Mouse (Mus musculus) v-Abl transformed pro-B cells (cell line): Measurements from ENCODE around the gene Tmem79.
"Not testable (repeated sequence)": the region's sequence is repeated elsewhere in the genome, so short reads cannot be mapped to it uniquely, and the experiment has no call there.

Experiments used
- in situ Hi-C, 2 experiments: fragments of 400-800 bp; cut with MboI; formaldehyde crosslinking; loops; one replicate each; pipeline ENCODE4 v1.15.1; 2025; ENCODE audit not compliant: unreplicated experiment in 2 of 2

The Tmem79 gene

DNA sequence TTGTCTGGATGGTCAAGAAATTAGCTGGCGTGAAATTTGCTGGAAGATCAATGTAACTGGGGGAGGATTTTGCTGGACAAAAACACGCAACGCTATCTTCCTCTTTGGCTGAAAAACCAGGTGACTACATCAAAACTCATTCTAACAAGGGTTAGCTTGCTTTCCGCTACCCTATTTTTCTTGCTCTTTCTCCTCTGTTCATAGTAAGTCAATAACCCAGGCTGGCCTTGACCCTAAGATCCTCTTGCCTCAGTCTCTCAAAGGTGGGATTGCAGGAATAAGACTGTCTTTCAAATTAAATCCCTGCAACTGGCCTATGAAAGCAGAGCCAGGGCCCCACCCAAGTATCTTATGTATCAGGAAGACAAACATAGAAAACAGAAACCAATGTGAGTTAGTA is 48.8 kb downstream of the Tmem79 start, which contains the start of gene Gm38392:
TSS of gene Gm38392 (minus strand) at position 101 of the 400 bp plus-strand sequence.
- in situ Hi-C loops: no loop called here

GRCm38 (mm10) chr3:88285565-88285895 is 50.4 kb downstream of the Tmem79 start:
- in situ Hi-C loops: not testable (repeated sequence)

- in situ Hi-C loops: not testable (repeated sequence)
Measured at GRCm38 (mm10) chr3:88284815-88285564, 51.0 kb downstream of the Tmem79 start.

DNA sequence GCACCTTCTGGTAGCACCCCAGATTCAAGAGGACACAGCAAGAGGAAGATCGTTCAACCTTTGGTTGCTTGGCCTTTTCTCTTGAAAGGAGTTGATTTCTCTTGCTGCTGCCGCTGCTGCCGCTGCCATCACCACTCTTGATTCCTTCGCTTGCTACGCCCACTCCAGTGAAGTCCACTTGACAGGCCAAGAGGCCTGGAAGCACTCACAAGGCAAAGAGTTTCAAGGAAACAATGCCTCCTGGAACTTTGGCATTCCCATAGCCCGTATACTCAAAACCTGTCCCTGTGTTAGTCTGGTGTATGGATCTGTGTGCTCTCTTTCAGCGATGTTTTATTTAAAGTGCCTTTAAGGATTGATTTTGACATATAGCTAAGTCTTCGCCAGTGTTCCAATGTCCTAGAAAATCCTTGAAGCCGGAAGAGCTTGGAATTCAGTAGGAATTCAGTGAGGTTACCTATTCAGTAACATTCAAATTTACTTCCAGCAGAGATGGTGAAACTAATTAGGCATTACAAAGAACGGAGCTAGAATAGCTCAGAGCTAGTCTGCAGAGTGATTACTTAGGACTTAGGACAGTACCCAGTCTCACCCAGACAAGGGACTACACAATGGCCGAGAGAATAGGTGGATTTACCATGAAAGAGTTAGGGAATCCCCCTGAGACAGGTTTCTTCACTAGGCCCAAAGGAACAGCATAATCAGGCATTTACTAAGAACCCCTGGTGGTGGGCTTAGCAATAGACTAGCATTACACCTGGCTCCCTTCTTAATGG is 54.6 kb downstream of the Tmem79 start:
- in situ Hi-C loops: not testable (repeated sequence)

DNA sequence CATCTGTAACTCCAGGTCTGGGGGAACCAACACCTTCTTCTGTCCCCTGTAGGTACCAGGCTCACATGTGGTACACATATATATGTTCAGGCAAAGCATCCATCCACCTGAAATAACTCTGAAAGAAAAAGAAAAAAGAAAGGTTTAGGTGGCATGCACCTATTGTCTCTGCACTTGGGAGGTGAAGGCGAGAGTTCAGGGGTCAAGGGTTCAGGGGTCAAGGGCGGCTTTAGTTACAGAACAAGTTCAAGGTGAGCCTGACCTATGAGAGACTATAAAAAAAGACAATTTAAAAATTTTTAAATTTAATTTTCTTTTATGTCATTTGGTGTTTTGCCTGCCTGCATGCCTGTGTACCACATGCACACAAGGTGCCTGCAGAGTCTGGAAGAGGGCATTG is 55.9 kb downstream of the Tmem79 start:
- in situ Hi-C loops: no loop called here
